Mouse (Mus musculus): Measurements from ENCODE around the gene Dhx33. TPM values are rescaled to one million over a fixed set of nuclear protein-coding genes. Genes with fewer than 3 reads are reported as not detected.

The Dhx33 gene
- polyA plus RNA-seq, 1 experiment from 2014 or later: 16.8 TPM

- Histone ChIP-seq H3K27ac (ENCODE audit: low read depth, low read length) (no peak overlapping the region), H3K27me3 (ENCODE audit: control insufficient read depth, insufficient read depth, low read length) (no peaks in the 10 kb centered on the region), H3K9ac (replicated peaks; ENCODE audit: low read depth, low read length) (no peak overlapping the region), H3K4me1 (ENCODE audit: control insufficient read depth, insufficient read depth, low read length) (0 out of 2 replicates have a peak, but pooled peaks cover 3% of the 10 kb centered on the region), H3K4me3 (ENCODE audit: low read depth, low read length) (no peak overlapping the region), H3K36me3 (ENCODE audit: control insufficient read depth, insufficient read depth, low read length) (peaks cover 43% of the 10 kb centered on the region), H3K9me3 (ENCODE audit: control insufficient read depth, low read length) (no peaks in the 10 kb centered on the region), H3K4me2 (ENCODE audit: low read depth, low read length) (no peak overlapping the region)
- no peak for ATAC-seq (ENCODE audit: low read depth)
- 72% methylated on average over 4 of the region's 4 CpGs for WGBS
These were observed 30.3 kb downstream of the Dhx33 start for GRCm38 (mm10) chr11:70973947-70974346.

GRCm38 (mm10) chr11:70972586-70972985, 31.7 kb downstream of the Dhx33 start:
- H3K36me3 ChIP-seq (ENCODE audit: control insufficient read depth, insufficient read depth, low read length): peaks cover 31% of the 10 kb centered on the region
- no peak for ATAC-seq (ENCODE audit: low read depth)
- H3K27ac ChIP-seq (ENCODE audit: low read depth, low read length): no peak overlapping the region
- no peaks in the 10 kb centered on the region for H3K9me3 ChIP-seq (ENCODE audit: control insufficient read depth, low read length)
- no peaks in the 10 kb centered on the region for H3K27me3 ChIP-seq (ENCODE audit: control insufficient read depth, insufficient read depth, low read length)
- no peak overlapping the region for H3K4me2 ChIP-seq (ENCODE audit: low read depth, low read length)
- 70% methylated on average over 1 of the region's 1 CpGs for WGBS
- H3K4me3 ChIP-seq (ENCODE audit: low read depth, low read length): no peak overlapping the region
- H3K4me1 ChIP-seq (ENCODE audit: control insufficient read depth, insufficient read depth, low read length): peaks cover 13% of the 10 kb centered on the region; the same call in 1 of the 2 replicates
- no peak overlapping the region for H3K9ac ChIP-seq (replicated peaks; ENCODE audit: low read depth, low read length)

GRCm38 (mm10) chr11:70970560-70971540, 33.4 kb downstream of the Dhx33 start:
- no peaks in the 10 kb centered on the region for H3K27me3 ChIP-seq (ENCODE audit: control insufficient read depth, insufficient read depth, low read length)
- no peaks in the 10 kb centered on the region for H3K9me3 ChIP-seq (ENCODE audit: control insufficient read depth, low read length)
- 18% methylated on average over 24 of the region's 24 CpGs for WGBS
- peak overlapping the region; percentile 55; the same call in 1 of the 2 replicates for H3K27ac ChIP-seq (ENCODE audit: low read depth, low read length)
- ATAC-seq (ENCODE audit: low read depth): peak; percentile 22
- H3K9ac ChIP-seq (replicated peaks; ENCODE audit: low read depth, low read length): peak overlapping the region; percentile 50
- H3K4me3 ChIP-seq (ENCODE audit: low read depth, low read length): peak overlapping the region; percentile 89
- H3K4me1 ChIP-seq (ENCODE audit: control insufficient read depth, insufficient read depth, low read length): peaks cover 15% of the 10 kb centered on the region; the same call in 1 of the 2 replicates
- H3K36me3 ChIP-seq (ENCODE audit: control insufficient read depth, insufficient read depth, low read length): peaks cover 21% of the 10 kb centered on the region
- H3K4me2 ChIP-seq (ENCODE audit: low read depth, low read length): peak overlapping the region; percentile 63

GRCm38 (mm10) chr11:70969821-70970559, 34.2 kb downstream of the Dhx33 start, which contains the start of the genes Nup88 and Rpain:
Gene Nup88, minus strand, starts transcription at chr11:70969973.
Gene Rpain, plus strand, starts transcription at chr11:70970213.
- peak within 1 kb of the TSS; percentile 88 for H3K9ac ChIP-seq (replicated peaks; ENCODE audit: low read depth, low read length)
- peak within 1 kb of the TSS; percentile 89 for H3K4me3 ChIP-seq (ENCODE audit: low read depth, low read length)
- H3K27me3 ChIP-seq (ENCODE audit: control insufficient read depth, insufficient read depth, low read length): no peaks in the 10 kb centered on the region
- H3K36me3 ChIP-seq (ENCODE audit: control insufficient read depth, insufficient read depth, low read length): peaks cover 29% of the 10 kb centered on the region
- under 1% methylated on average over 43 of the region's 43 CpGs for WGBS
- H3K4me2 ChIP-seq (ENCODE audit: low read depth, low read length): peak within 1 kb of the TSS; percentile 90
- ATAC-seq (ENCODE audit: low read depth): peak; percentile 98
- H3K4me1 ChIP-seq (ENCODE audit: control insufficient read depth, insufficient read depth, low read length): peaks cover 15% of the 10 kb centered on the region; the same call in 1 of the 2 replicates
- peak within 1 kb of the TSS; percentile 85 for H3K27ac ChIP-seq (ENCODE audit: low read depth, low read length)
- H3K9me3 ChIP-seq (ENCODE audit: control insufficient read depth, low read length): no peaks in the 10 kb centered on the region

GRCm38 (mm10) chr11:70969271-70969794, 34.9 kb downstream of the Dhx33 start:
- Histone ChIP-seq H3K9me3 (ENCODE audit: control insufficient read depth, low read length) (no peaks in the 10 kb centered on the region), H3K27ac (ENCODE audit: low read depth, low read length) (peak overlapping the region; percentile 85), H3K4me3 (ENCODE audit: low read depth, low read length) (peak overlapping the region; percentile 89), H3K4me2 (ENCODE audit: low read depth, low read length) (peak overlapping the region; percentile 90), H3K4me1 (ENCODE audit: control insufficient read depth, insufficient read depth, low read length) (peaks cover 15% of the 10 kb centered on the region; the same call in 1 of the 2 replicates), H3K36me3 (ENCODE audit: control insufficient read depth, insufficient read depth, low read length) (peaks cover 32% of the 10 kb centered on the region), H3K27me3 (ENCODE audit: control insufficient read depth, insufficient read depth, low read length) (no peaks in the 10 kb centered on the region), H3K9ac (replicated peaks; ENCODE audit: low read depth, low read length) (peak overlapping the region; percentile 88)
- under 1% methylated on average over 25 of the region's 25 CpGs for WGBS
- peak; percentile 25; the same call in 1 of the 2 replicates for ATAC-seq (ENCODE audit: low read depth)

- Histone ChIP-seq H3K27me3 (ENCODE audit: control insufficient read depth, insufficient read depth, low read length) (no peaks in the 10 kb centered on the region), H3K36me3 (ENCODE audit: control insufficient read depth, insufficient read depth, low read length) (peaks cover 45% of the 10 kb centered on the region), H3K27ac (ENCODE audit: low read depth, low read length) (no peak overlapping the region), H3K4me2 (ENCODE audit: low read depth, low read length) (no peak overlapping the region), H3K9ac (replicated peaks; ENCODE audit: low read depth, low read length) (no peak overlapping the region), H3K4me1 (ENCODE audit: control insufficient read depth, insufficient read depth, low read length) (peaks cover 15% of the 10 kb centered on the region; the same call in 1 of the 2 replicates), H3K4me3 (ENCODE audit: low read depth, low read length) (no peak overlapping the region), H3K9me3 (ENCODE audit: control insufficient read depth, low read length) (no peaks in the 10 kb centered on the region)
- 72% methylated on average over 4 of the region's 4 CpGs for WGBS
- ATAC-seq (ENCODE audit: low read depth): no peak
These were observed 39.9 kb downstream of the Dhx33 start for GRCm38 (mm10) chr11:70964222-70964907.

GRCm38 (mm10) chr11:70960786-70961554, 43.3 kb downstream of the Dhx33 start:
- Histone ChIP-seq H3K9me3 (ENCODE audit: control insufficient read depth, low read length) (no peaks in the 10 kb centered on the region), H3K4me1 (ENCODE audit: control insufficient read depth, insufficient read depth, low read length) (no peaks in the 10 kb centered on the region), H3K36me3 (ENCODE audit: control insufficient read depth, insufficient read depth, low read length) (peaks cover 69% of the 10 kb centered on the region), H3K4me2 (ENCODE audit: low read depth, low read length) (no peak overlapping the region), H3K4me3 (ENCODE audit: low read depth, low read length) (no peak overlapping the region), H3K9ac (replicated peaks; ENCODE audit: low read depth, low read length) (no peak overlapping the region), H3K27ac (ENCODE audit: low read depth, low read length) (no peak overlapping the region), H3K27me3 (ENCODE audit: control insufficient read depth, insufficient read depth, low read length) (no peaks in the 10 kb centered on the region)
- ATAC-seq (ENCODE audit: low read depth): no peak
- 94% methylated on average over 5 of the region's 5 CpGs for WGBS

- peaks cover 75% of the 10 kb centered on the region for H3K36me3 ChIP-seq (ENCODE audit: control insufficient read depth, insufficient read depth, low read length)
- no peaks in the 10 kb centered on the region for H3K9me3 ChIP-seq (ENCODE audit: control insufficient read depth, low read length)
- ATAC-seq (ENCODE audit: low read depth): no peak
- no peak overlapping the region for H3K4me3 ChIP-seq (ENCODE audit: low read depth, low read length)
- no peaks in the 10 kb centered on the region for H3K4me1 ChIP-seq (ENCODE audit: control insufficient read depth, insufficient read depth, low read length)
- no peak overlapping the region for H3K27ac ChIP-seq (ENCODE audit: low read depth, low read length)
- H3K9ac ChIP-seq (replicated peaks; ENCODE audit: low read depth, low read length): no peak overlapping the region
- no peaks in the 10 kb centered on the region for H3K27me3 ChIP-seq (ENCODE audit: control insufficient read depth, insufficient read depth, low read length)
- no peak overlapping the region for H3K4me2 ChIP-seq (ENCODE audit: low read depth, low read length)
- 96% methylated on average over 4 of the region's 4 CpGs for WGBS
These were observed 49.5 kb downstream of the Dhx33 start for GRCm38 (mm10) chr11:70954711-70955110.

All from neural tube, embryonic 14.5 days (tissue).